Mouse (Mus musculus): ENCODE data around the gene Cisd3.

The Cisd3 gene

GRCm38 (mm10) chr11:97662893-97663527 is 22.6 kb upstream of the Cisd3 start, which contains the start of gene Mllt6:
Gene Mllt6, plus strand, starts transcription at chr11:97663414.
- DNase-seq (ENCODE audit: low read depth, low spot score) = peak; percentile 75

- no peak for DNase-seq (ENCODE audit: low read depth, low spot score)
Observed at GRCm38 (mm10) chr11:97663528-97664338, 21.9 kb upstream of the Cisd3 start.

GRCm38 (mm10) chr11:97664339-97664665 is 21.3 kb upstream of the Cisd3 start:
- no peak for DNase-seq (ENCODE audit: low read depth, low spot score)

GRCm38 (mm10) chr11:97664771-97665240 is 20.8 kb upstream of the Cisd3 start:
- no peak for DNase-seq (ENCODE audit: low read depth, low spot score)

GRCm38 (mm10) chr11:97665431-97665830 is 20.2 kb upstream of the Cisd3 start:
- no peak for DNase-seq (ENCODE audit: low read depth, low spot score)

- no peak for DNase-seq (ENCODE audit: low read depth, low spot score)
Observed at GRCm38 (mm10) chr11:97666221-97666620, 19.4 kb upstream of the Cisd3 start.

- DNase-seq (ENCODE audit: low read depth, low spot score) = no peak
Observed at GRCm38 (mm10) chr11:97666794-97667193, 18.8 kb upstream of the Cisd3 start.

GRCm38 (mm10) chr11:97668160-97668559 is 17.5 kb upstream of the Cisd3 start:
- no peak for DNase-seq (ENCODE audit: low read depth, low spot score)

GRCm38 (mm10) chr11:97669268-97669667 is 16.4 kb upstream of the Cisd3 start:
- DNase-seq (ENCODE audit: low read depth, low spot score) = no peak

GRCm38 (mm10) chr11:97669829-97670228 is 15.8 kb upstream of the Cisd3 start:
- no peak for DNase-seq (ENCODE audit: low read depth, low spot score)

GRCm38 (mm10) chr11:97670234-97671176 is 15.1 kb upstream of the Cisd3 start:
- no peak for DNase-seq (ENCODE audit: low read depth, low spot score)

GRCm38 (mm10) chr11:97671177-97671527 is 14.5 kb upstream of the Cisd3 start:
- DNase-seq (ENCODE audit: low read depth, low spot score) = no peak

- DNase-seq (ENCODE audit: low read depth, low spot score) = no peak
Observed at GRCm38 (mm10) chr11:97673148-97673547, 12.5 kb upstream of the Cisd3 start.

GRCm38 (mm10) chr11:97676050-97676754 is 9.4 kb upstream of the Cisd3 start:
- DNase-seq (ENCODE audit: low read depth, low spot score) = no peak

- no peak for DNase-seq (ENCODE audit: low read depth, low spot score)
Observed at GRCm38 (mm10) chr11:97677381-97677780, 8.2 kb upstream of the Cisd3 start.

GRCm38 (mm10) chr11:97677842-97678241 is 7.8 kb upstream of the Cisd3 start:
- no peak for DNase-seq (ENCODE audit: low read depth, low spot score)

GRCm38 (mm10) chr11:97678301-97678700 is 7.3 kb upstream of the Cisd3 start:
- no peak for DNase-seq (ENCODE audit: low read depth, low spot score)

- DNase-seq (ENCODE audit: low read depth, low spot score) = no peak
Observed at GRCm38 (mm10) chr11:97680430-97680829, 5.2 kb upstream of the Cisd3 start.

- no peak for DNase-seq (ENCODE audit: low read depth, low spot score)
Observed at GRCm38 (mm10) chr11:97682504-97683055, 3.0 kb upstream of the Cisd3 start.

GRCm38 (mm10) chr11:97684063-97684680 is 1.5 kb upstream of the Cisd3 start:
- no peak for DNase-seq (ENCODE audit: low read depth, low spot score)

- no peak for DNase-seq (ENCODE audit: low read depth, low spot score)
Observed at GRCm38 (mm10) chr11:97684766-97685165, 860 bp upstream of the Cisd3 start.
